Mouse (Mus musculus): Measurements from ENCODE around the gene Dusp5. TPM values are rescaled to one million over a fixed set of nuclear protein-coding genes. Genes with fewer than 3 reads are reported as not detected.

Dusp5 gene
- polyA plus RNA-seq, 1 experiment from 2014 or later, result 4.0 TPM

DNA sequence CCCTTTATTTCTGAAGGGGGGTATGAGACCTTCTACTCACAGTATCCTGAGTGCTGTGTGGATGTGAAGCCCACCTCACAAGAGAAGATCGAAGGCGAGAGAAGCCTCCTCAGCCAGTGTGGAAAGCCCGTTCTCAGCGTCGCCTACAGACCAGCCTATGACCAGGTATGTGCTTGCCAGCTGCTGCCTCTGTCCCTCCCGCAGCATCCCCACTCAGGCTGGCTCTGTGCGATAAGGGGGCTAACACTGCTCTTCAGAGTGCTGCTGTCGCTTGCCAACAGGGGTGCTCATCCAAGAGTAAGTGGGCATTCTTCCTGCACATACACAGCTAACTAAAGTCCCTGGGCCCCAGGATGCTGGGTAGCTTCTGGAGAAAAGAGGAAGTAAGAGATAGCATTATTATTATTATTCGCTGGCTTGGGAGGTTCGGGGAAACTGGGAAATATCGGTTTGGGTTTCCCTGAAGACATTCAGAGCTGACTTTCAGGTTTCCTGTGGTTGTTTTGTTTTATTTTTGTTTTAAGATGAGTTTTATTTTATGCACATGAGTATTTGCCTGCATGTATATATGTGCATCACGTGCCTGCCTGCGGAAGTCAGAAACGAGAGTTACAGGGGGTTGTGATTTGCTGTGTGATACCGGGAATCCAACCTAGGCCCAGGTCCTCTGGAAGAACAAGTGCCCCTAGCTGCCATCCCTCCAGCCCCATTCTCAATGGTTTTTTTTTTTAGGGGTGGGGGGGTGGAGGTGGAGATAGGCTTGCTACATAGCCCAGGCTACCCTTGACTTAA is 5.1 kb downstream of the Dusp5 start:
- H3K4me1 ChIP-seq, result peaks cover 20% of the 10 kb centered on the region; the same call in 1 of the 2 replicates
- no peaks in the 10 kb centered on the region for H3K9me3 ChIP-seq (replicated peaks)
- H3K4me3 ChIP-seq (replicated peaks), result no peak overlapping the region
- no peaks in the 10 kb centered on the region for H3K36me3 ChIP-seq
- no peak overlapping the region for H3K9ac ChIP-seq
- H3K27me3 ChIP-seq, result peaks cover 27% of the 10 kb centered on the region
- H3K4me2 ChIP-seq (replicated peaks), result no peak overlapping the region
- WGBS, result 89% methylated on average over 15 of the region's 15 CpGs
- no peak for ATAC-seq (ENCODE audit: insufficient number of reproducible peaks, low FRiP score, low TSS enrichment, low read depth)
- H3K27ac ChIP-seq (replicated peaks), result no peak overlapping the region

DNA sequence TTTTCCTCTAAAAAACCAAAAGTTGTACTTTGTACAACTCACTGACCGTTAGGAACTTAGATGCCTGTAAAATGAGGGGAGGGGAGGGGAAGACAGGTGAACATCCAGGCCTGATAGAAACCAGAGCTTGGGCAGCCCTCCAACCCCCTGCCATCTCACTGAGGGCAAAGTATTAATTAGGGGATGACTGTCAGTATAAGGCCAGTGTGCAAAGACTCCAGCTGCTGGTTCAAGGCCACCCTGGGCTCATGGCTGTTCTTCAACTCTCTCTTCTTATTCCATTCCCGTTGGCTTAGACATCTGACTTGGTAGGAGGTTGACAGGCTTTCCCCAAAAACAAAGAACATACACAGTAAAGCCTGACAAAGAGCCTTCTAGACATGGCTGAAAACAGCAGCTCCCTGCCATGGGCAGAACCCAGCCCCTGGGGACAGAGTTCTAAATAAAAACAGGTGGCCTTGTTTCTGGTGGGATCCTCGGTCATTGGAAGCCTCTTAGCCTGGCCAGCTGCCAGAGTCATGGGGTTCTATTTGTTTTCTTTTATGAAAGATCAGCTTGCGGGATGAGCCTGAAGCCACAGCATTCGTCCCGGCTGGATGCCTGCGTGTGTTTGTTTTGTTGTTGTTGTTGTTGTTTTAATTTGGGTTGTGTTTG is 6.0 kb downstream of the Dusp5 start:
- Histone ChIP-seq H3K4me2 (replicated peaks) (no peak overlapping the region), H3K4me1 (peaks cover 14% of the 10 kb centered on the region; the same call in 1 of the 2 replicates), H3K36me3 (no peaks in the 10 kb centered on the region), H3K27me3 (peaks cover 22% of the 10 kb centered on the region), H3K27ac (replicated peaks) (no peak overlapping the region), H3K9ac (no peak overlapping the region), H3K4me3 (replicated peaks) (no peak overlapping the region), H3K9me3 (replicated peaks) (no peaks in the 10 kb centered on the region)
- ATAC-seq (ENCODE audit: insufficient number of reproducible peaks, low FRiP score, low TSS enrichment, low read depth), result no peak
- 34% methylated on average over 7 of the region's 7 CpGs for WGBS

DNA sequence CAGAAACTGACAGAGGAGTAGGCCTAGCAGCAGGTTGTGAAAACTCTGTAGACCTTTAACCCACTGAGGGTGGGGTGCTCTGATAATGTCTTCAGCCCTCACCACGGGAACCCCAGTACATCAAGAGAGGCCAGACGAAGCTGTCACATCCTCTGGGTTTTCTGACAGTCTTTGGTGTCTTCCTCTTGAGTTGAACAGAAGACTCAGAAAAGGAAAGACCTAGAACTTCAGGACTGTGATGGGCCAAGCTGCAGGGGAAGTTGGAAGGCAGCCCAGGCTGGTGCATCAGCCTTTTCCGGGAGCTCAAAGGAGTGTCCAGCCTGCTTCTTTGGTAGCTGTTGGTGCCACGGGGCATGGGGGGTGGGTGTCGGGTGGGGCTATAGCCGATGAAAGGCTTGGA is 6.5 kb downstream of the Dusp5 start:
- no peak overlapping the region for H3K9ac ChIP-seq
- H3K4me3 ChIP-seq (replicated peaks), result no peak overlapping the region
- H3K9me3 ChIP-seq (replicated peaks), result no peaks in the 10 kb centered on the region
- H3K4me2 ChIP-seq (replicated peaks), result no peak overlapping the region
- H3K27ac ChIP-seq (replicated peaks), result no peak overlapping the region
- 0 out of 2 replicates have a peak, but pooled peaks cover 8% of the 10 kb centered on the region for H3K4me1 ChIP-seq
- 71% methylated on average over 6 of the region's 6 CpGs for WGBS
- peaks cover 16% of the 10 kb centered on the region for H3K27me3 ChIP-seq
- ATAC-seq (ENCODE audit: insufficient number of reproducible peaks, low FRiP score, low TSS enrichment, low read depth), result no peak
- H3K36me3 ChIP-seq, result no peaks in the 10 kb centered on the region

DNA sequence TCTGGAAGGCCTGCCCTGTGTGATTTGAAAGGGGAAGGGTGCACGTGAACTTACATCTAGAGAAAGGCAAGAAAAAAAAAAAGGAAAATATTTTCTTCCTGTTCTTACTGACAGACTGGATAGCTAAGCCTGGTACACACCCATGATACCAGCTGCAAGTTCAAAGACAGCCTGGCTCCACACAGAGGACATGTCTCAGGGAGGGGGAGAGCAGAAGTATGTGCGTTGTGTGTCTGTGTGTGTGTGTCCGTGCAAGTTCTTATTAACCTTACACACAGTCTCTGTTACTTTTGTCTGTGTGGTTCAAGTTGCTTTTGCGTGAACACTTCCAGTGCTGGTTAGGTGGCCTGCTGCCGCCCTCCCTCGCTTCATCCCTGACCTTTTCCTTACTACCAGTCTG is 7.3 kb downstream of the Dusp5 start:
- ATAC-seq (ENCODE audit: insufficient number of reproducible peaks, low FRiP score, low TSS enrichment, low read depth), result no peak
- no peak overlapping the region for H3K4me3 ChIP-seq (replicated peaks)
- no peaks in the 10 kb centered on the region for H3K36me3 ChIP-seq
- H3K27me3 ChIP-seq, result peaks cover 8% of the 10 kb centered on the region; the same call in 1 of the 2 replicates
- H3K4me2 ChIP-seq (replicated peaks), result no peak overlapping the region
- no peaks in the 10 kb centered on the region for H3K9me3 ChIP-seq (replicated peaks)
- H3K27ac ChIP-seq (replicated peaks), result no peak overlapping the region
- H3K4me1 ChIP-seq, result 0 out of 2 replicates have a peak, but pooled peaks cover 8% of the 10 kb centered on the region
- no peak overlapping the region for H3K9ac ChIP-seq
- 89% methylated on average over 6 of the region's 6 CpGs for WGBS

GRCm38 (mm10) chr19:53536731-53537666 is 8.1 kb downstream of the Dusp5 start:
- no peak overlapping the region for H3K9ac ChIP-seq
- WGBS, result 83% methylated on average over 17 of the region's 17 CpGs
- H3K36me3 ChIP-seq, result no peaks in the 10 kb centered on the region; the same call in 1 of the 2 replicates
- no peak for ATAC-seq (ENCODE audit: insufficient number of reproducible peaks, low FRiP score, low TSS enrichment, low read depth)
- H3K9me3 ChIP-seq (replicated peaks), result no peaks in the 10 kb centered on the region
- no peak overlapping the region for H3K4me2 ChIP-seq (replicated peaks)
- no peak overlapping the region for H3K4me3 ChIP-seq (replicated peaks)
- no peak overlapping the region for H3K27ac ChIP-seq (replicated peaks)
- H3K27me3 ChIP-seq, result 0 out of 2 replicates have a peak, but pooled peaks cover under 1% of the 10 kb centered on the region
- H3K4me1 ChIP-seq, result 0 out of 2 replicates have a peak, but pooled peaks cover 8% of the 10 kb centered on the region

DNA sequence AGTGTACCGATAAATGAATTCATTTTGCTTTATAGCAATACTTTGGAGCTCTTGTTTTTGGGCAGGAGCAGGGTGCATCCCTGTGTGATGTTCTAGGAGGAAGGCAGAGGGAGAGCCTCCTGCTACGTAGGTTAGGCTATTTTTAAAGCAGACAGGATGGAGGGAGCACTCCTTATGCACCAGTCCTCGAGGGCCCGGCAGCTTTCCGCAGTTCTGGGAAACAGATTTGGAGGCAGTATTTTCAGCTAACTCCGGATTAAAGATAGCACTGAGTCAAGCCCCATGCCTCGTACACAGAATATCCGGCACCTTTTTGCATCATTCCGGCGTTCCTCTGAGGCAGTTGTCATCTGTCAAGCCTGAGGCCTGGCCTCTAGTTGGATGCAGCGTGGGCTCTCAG is 9.1 kb downstream of the Dusp5 start:
- ATAC-seq (ENCODE audit: insufficient number of reproducible peaks, low FRiP score, low TSS enrichment, low read depth), result no peak
- Histone ChIP-seq H3K4me2 (replicated peaks) (no peak overlapping the region), H3K4me3 (replicated peaks) (no peak overlapping the region), H3K36me3 (no peaks in the 10 kb centered on the region; the same call in 1 of the 2 replicates), H3K27ac (replicated peaks) (no peak overlapping the region), H3K4me1 (0 out of 2 replicates have a peak, but pooled peaks cover 8% of the 10 kb centered on the region), H3K9me3 (replicated peaks) (no peaks in the 10 kb centered on the region), H3K9ac (no peak overlapping the region), H3K27me3 (no peaks in the 10 kb centered on the region)
- 87% methylated on average over 11 of the region's 11 CpGs for WGBS

DNA sequence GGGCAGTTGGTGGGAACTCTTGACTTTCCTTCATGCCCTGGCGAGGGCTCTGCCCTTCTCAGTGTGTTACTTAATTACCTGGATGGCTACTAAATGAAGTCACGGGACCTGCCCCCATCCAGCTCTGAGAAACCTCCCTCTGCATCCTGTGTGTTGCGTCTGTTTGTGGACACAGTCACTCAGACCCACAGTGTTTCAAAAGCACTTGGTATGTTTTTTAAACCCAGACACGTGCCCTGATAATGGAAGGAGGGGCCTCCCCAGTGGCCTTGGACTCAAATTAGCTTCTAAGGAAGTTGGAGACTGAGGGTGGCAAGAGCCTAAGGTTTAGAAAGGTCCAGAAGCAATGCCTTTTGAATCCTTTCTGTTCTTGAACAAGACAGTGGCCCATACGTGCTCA is 9.9 kb downstream of the Dusp5 start:
- Histone ChIP-seq H3K27me3 (no peaks in the 10 kb centered on the region), H3K9me3 (replicated peaks) (no peaks in the 10 kb centered on the region), H3K4me3 (replicated peaks) (no peak overlapping the region), H3K4me1 (0 out of 2 replicates have a peak, but pooled peaks cover 8% of the 10 kb centered on the region), H3K36me3 (no peaks in the 10 kb centered on the region; the same call in 1 of the 2 replicates), H3K27ac (replicated peaks) (no peak overlapping the region), H3K4me2 (replicated peaks) (no peak overlapping the region), H3K9ac (no peak overlapping the region)
- ATAC-seq (ENCODE audit: insufficient number of reproducible peaks, low FRiP score, low TSS enrichment, low read depth), result no peak
- WGBS, result 67% methylated on average over 5 of the region's 5 CpGs

- H3K9me3 ChIP-seq (replicated peaks), result no peaks in the 10 kb centered on the region
- WGBS, result 54% methylated on average over 3 of the region's 3 CpGs
- no peak for ATAC-seq (ENCODE audit: insufficient number of reproducible peaks, low FRiP score, low TSS enrichment, low read depth)
- H3K27ac ChIP-seq (replicated peaks), result no peak overlapping the region
- H3K4me3 ChIP-seq (replicated peaks), result no peak overlapping the region
- no peak overlapping the region for H3K9ac ChIP-seq
- no peak overlapping the region for H3K4me2 ChIP-seq (replicated peaks)
- H3K27me3 ChIP-seq, result no peaks in the 10 kb centered on the region
- H3K4me1 ChIP-seq, result 0 out of 2 replicates have a peak, but pooled peaks cover 8% of the 10 kb centered on the region
- H3K36me3 ChIP-seq, result no peaks in the 10 kb centered on the region; the same call in 1 of the 2 replicates
Measured at GRCm38 (mm10) chr19:53539296-53539695, 10.4 kb downstream of the Dusp5 start.

GRCm38 (mm10) chr19:53543602-53544001 is 14.7 kb downstream of the Dusp5 start:
- no peak overlapping the region for H3K4me3 ChIP-seq (replicated peaks)
- WGBS, result 54% methylated on average over 5 of the region's 5 CpGs
- no peaks in the 10 kb centered on the region for H3K4me1 ChIP-seq
- H3K9me3 ChIP-seq (replicated peaks), result no peaks in the 10 kb centered on the region
- no peak overlapping the region for H3K27ac ChIP-seq (replicated peaks)
- H3K36me3 ChIP-seq, result no peaks in the 10 kb centered on the region; the same call in 1 of the 2 replicates
- ATAC-seq (ENCODE audit: insufficient number of reproducible peaks, low FRiP score, low TSS enrichment, low read depth), result no peak
- H3K4me2 ChIP-seq (replicated peaks), result no peak overlapping the region
- no peaks in the 10 kb centered on the region for H3K27me3 ChIP-seq
- no peak overlapping the region for H3K9ac ChIP-seq

GRCm38 (mm10) chr19:53544923-53545561 is 16.1 kb downstream of the Dusp5 start:
- WGBS, result 67% methylated on average over 4 of the region's 4 CpGs
- Histone ChIP-seq H3K9me3 (replicated peaks) (no peaks in the 10 kb centered on the region), H3K4me2 (replicated peaks) (no peak overlapping the region), H3K27me3 (no peaks in the 10 kb centered on the region), H3K27ac (replicated peaks) (no peak overlapping the region), H3K9ac (no peak overlapping the region), H3K36me3 (no peaks in the 10 kb centered on the region; the same call in 1 of the 2 replicates), H3K4me1 (no peaks in the 10 kb centered on the region), H3K4me3 (replicated peaks) (no peak overlapping the region)
- no peak for ATAC-seq (ENCODE audit: insufficient number of reproducible peaks, low FRiP score, low TSS enrichment, low read depth)
